Mouse (Mus musculus): ENCODE measurements around the gene Dcun1d2.

DNA sequence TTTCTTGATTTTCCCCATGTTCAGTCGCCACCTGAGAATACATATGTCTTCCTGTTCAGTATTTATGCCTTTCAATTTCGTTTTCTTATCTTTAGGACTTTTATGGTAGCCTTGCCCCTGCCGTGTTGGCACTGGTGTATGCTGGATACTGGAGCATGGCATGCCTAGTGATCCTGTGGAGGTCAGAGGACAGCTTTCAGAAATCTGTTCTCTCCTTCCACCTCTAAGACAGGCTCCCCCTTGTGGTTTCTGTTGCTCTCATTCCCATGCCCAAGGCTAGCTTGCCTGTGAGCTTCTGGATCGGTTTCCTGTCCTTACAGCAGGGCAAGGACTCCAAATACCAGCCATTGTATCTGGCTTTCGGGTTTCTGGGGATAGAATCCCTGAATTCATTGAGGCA lies 38.7 kb upstream of the Dcun1d2 start:
- TF ChIP-seq CTCF (IDR thresholded peaks at IDR 0.05; ENCODE audit: low read depth): peak; percentile 52
- TF ChIP-seq EP300 (IDR thresholded peaks at IDR 0.05; ENCODE audit: low read depth): no peak
